Mouse (Mus musculus): ENCODE results near the gene Ptgir. TPM values are rescaled to one million over a fixed set of nuclear protein-coding genes. Genes with fewer than 3 reads are reported as not detected.

Ptgir gene
- polyA plus RNA-seq, 1 experiment, result not detected

DNA sequence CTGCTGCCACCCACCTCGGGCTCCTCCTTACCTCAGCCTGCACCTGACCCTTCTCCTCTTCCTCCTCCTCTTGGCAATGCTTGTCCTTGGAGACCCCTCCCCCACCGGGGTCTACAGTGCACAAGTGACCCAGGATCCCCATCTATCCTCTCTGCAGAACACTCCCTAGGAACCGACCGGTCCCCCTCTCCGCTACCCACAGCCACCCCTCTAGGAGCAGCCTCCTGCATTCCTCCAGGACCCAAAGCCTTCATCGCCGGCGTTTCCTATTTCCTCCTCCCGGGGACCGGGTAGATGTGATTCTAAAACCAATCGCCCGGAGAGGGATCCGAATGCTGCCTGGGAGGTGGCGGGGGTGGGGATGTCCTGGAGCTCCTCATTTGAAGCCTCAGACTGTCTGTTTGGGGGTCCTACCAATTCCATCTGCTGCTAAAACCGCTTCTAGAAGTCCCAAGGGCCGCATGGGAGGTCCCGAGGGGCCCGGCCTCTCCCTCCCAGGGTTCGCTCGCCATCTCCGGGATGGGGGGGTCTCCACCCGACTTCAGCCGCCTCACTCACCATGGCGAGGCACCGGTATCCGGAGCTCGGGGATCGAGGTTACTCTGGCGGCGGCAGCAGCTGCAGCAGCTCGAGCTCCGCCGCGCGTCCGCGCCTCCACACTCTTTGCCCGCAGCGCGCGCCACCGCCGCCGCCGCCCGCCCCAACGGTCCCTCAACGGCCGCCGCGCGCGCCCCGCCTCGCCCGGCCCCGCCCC, 17.2 kb downstream of the Ptgir start:
- H3K27me3 ChIP-seq (ENCODE audit: control insufficient read depth, insufficient read depth, low read length, poor library complexity, severe bottlenecking), result no peaks in the 10 kb centered on the region
- H3K36me3 ChIP-seq (ENCODE audit: control insufficient read depth, insufficient read depth, low read length, poor library complexity, severe bottlenecking), result no peaks in the 10 kb centered on the region; the same call in none of the 2 replicates
- H3K9me3 ChIP-seq (replicated peaks; ENCODE audit: control insufficient read depth, insufficient read depth, low read length, poor library complexity, severe bottlenecking), result no peaks in the 10 kb centered on the region
- TF ChIP-seq CTCF (IDR thresholded peaks at IDR 0.05; ENCODE audit: low read depth, low read length), result no peak
- TF ChIP-seq EP300 (IDR thresholded peaks at IDR 0.05; ENCODE audit: insufficient read depth, low read depth, low read length), result no peak
- TF ChIP-seq POLR2A (IDR thresholded peaks at IDR 0.05; ENCODE audit: insufficient read depth, low read length), result no peak
- peaks cover 4% of the 10 kb centered on the region for H3K4me1 ChIP-seq (ENCODE audit: control insufficient read depth, insufficient read depth, low read length)
- peak overlapping the region; percentile 97 for H3K9ac ChIP-seq (ENCODE audit: low read depth, poor library complexity, severe bottlenecking)
- peak overlapping the region; percentile 52 for H3K27ac ChIP-seq (ENCODE audit: insufficient read depth, low read length)
- H3K4me3 ChIP-seq (ENCODE audit: low read depth, low read length), result peak overlapping the region; percentile 94

DNA sequence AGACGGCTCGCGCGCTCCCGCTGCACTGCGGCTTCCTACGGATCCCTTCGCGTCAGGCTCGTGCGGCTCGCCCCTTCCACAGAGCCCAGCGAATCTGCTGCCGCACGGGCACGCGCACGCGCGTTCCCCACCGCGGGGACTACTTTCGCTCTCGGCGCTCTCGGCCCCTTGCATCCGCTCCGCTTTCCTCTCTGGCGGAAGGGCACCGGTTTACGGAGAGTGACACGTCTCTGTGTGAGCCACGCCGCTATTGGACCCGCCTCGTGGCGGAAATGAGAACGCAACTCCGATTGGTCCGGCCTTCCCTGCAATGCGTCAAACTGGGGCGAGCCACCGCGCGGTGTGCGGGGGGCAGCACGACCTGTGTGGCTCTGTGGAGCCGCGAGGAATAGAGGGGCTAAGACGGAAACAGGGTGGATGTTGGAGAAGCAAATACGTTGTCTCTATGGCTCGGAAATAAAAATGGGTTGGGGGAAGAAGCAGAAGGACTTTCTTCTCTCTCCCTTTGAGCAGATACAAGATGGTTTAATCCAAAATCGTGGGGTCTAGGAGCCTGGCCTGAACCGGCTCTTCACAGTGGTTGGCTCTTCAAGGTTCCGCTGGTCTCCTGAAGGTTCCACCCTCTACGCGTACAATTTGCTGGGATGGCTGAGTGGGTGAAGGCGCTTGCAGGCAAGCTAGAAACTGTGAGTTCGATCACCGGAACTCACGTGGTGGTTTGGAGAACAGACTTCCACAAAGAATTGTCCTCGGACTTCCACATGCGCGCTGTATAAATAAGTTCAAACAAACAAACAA, 17.9 kb downstream of the Ptgir start, which contains the start of gene Calm3:
Gene Calm3, minus strand, starts transcription at position 78 of the 798 bp plus-strand sequence.
- H3K27me3 ChIP-seq (ENCODE audit: control insufficient read depth, insufficient read depth, low read length, poor library complexity, severe bottlenecking), result no peaks in the 10 kb centered on the region
- H3K27ac ChIP-seq (ENCODE audit: insufficient read depth, low read length), result peak within 1 kb of the TSS; percentile 81
- peak within 1 kb of the TSS; percentile 94 for H3K4me3 ChIP-seq (ENCODE audit: low read depth, low read length)
- H3K36me3 ChIP-seq (ENCODE audit: control insufficient read depth, insufficient read depth, low read length, poor library complexity, severe bottlenecking), result no peaks in the 10 kb centered on the region; the same call in 1 of the 2 replicates
- H3K4me1 ChIP-seq (ENCODE audit: control insufficient read depth, insufficient read depth, low read length), result peaks cover 4% of the 10 kb centered on the region
- H3K9ac ChIP-seq (ENCODE audit: low read depth, poor library complexity, severe bottlenecking), result peak within 1 kb of the TSS; percentile 97
- H3K9me3 ChIP-seq (replicated peaks; ENCODE audit: control insufficient read depth, insufficient read depth, low read length, poor library complexity, severe bottlenecking), result no peaks in the 10 kb centered on the region
- TF ChIP-seq EP300 (IDR thresholded peaks at IDR 0.05; ENCODE audit: insufficient read depth, low read depth, low read length) (peak; percentile 73), CTCF (IDR thresholded peaks at IDR 0.05; ENCODE audit: low read depth, low read length) (no peak), POLR2A (IDR thresholded peaks at IDR 0.05; ENCODE audit: insufficient read depth, low read length) (peak; percentile 85)

DNA sequence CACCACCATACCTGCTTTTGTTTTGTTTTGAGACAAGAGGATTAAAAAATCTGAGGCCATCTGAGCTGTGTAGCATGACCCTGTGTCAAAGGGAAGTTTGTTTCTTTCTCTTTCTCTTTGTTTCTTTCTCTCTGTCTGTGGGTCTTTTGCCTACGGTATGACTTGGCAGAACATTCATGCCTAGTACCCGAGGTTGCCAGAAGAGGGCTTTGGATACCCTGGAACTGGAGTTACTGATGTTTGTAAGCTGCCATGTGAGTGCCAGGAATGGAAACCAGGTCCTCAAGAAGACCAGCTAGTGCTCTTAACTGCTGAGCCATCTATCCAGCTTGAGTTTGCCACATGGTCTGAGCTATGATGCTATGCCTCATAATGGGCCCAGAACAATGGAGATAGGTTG, 22.1 kb downstream of the Ptgir start:
- Histone ChIP-seq H3K27ac (ENCODE audit: insufficient read depth, low read length) (no peak overlapping the region), H3K4me1 (ENCODE audit: control insufficient read depth, insufficient read depth, low read length) (no peaks in the 10 kb centered on the region), H3K9ac (ENCODE audit: low read depth, poor library complexity, severe bottlenecking) (no peak overlapping the region), H3K9me3 (replicated peaks; ENCODE audit: control insufficient read depth, insufficient read depth, low read length, poor library complexity, severe bottlenecking) (no peaks in the 10 kb centered on the region), H3K4me3 (ENCODE audit: low read depth, low read length) (no peak overlapping the region), H3K36me3 (ENCODE audit: control insufficient read depth, insufficient read depth, low read length, poor library complexity, severe bottlenecking) (no peaks in the 10 kb centered on the region), H3K27me3 (ENCODE audit: control insufficient read depth, insufficient read depth, low read length, poor library complexity, severe bottlenecking) (no peaks in the 10 kb centered on the region)
- TF ChIP-seq POLR2A (IDR thresholded peaks at IDR 0.05; ENCODE audit: insufficient read depth, low read length) (no peak), EP300 (IDR thresholded peaks at IDR 0.05; ENCODE audit: insufficient read depth, low read depth, low read length) (no peak), CTCF (IDR thresholded peaks at IDR 0.05; ENCODE audit: low read depth, low read length) (no peak)

DNA sequence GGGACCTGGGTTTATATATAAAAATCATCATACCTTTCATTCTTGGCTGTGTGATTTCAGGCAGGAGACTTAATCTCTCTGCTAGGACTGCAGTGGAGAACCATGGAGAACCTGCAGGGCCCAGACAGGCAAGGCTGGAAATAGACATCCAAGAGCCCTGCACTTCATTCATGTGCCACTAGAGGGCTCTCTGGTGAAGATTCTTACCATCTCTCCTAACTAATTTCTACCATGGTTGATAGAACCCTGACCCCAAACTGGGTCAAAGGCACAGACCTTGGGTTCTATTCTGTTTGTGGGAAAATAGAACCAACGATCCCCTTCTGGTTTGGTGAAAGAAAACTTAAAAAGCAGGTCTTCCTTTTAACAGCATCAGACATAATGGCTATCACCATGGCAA, 24.6 kb downstream of the Ptgir start:
- Histone ChIP-seq H3K27ac (ENCODE audit: insufficient read depth, low read length) (no peak overlapping the region), H3K9me3 (replicated peaks; ENCODE audit: control insufficient read depth, insufficient read depth, low read length, poor library complexity, severe bottlenecking) (no peaks in the 10 kb centered on the region), H3K9ac (ENCODE audit: low read depth, poor library complexity, severe bottlenecking) (no peak overlapping the region), H3K4me1 (ENCODE audit: control insufficient read depth, insufficient read depth, low read length) (no peaks in the 10 kb centered on the region), H3K4me3 (ENCODE audit: low read depth, low read length) (no peak overlapping the region), H3K36me3 (ENCODE audit: control insufficient read depth, insufficient read depth, low read length, poor library complexity, severe bottlenecking) (no peaks in the 10 kb centered on the region), H3K27me3 (ENCODE audit: control insufficient read depth, insufficient read depth, low read length, poor library complexity, severe bottlenecking) (no peaks in the 10 kb centered on the region)
- TF ChIP-seq EP300 (IDR thresholded peaks at IDR 0.05; ENCODE audit: insufficient read depth, low read depth, low read length) (no peak), CTCF (IDR thresholded peaks at IDR 0.05; ENCODE audit: low read depth, low read length) (peak; percentile 48)

DNA sequence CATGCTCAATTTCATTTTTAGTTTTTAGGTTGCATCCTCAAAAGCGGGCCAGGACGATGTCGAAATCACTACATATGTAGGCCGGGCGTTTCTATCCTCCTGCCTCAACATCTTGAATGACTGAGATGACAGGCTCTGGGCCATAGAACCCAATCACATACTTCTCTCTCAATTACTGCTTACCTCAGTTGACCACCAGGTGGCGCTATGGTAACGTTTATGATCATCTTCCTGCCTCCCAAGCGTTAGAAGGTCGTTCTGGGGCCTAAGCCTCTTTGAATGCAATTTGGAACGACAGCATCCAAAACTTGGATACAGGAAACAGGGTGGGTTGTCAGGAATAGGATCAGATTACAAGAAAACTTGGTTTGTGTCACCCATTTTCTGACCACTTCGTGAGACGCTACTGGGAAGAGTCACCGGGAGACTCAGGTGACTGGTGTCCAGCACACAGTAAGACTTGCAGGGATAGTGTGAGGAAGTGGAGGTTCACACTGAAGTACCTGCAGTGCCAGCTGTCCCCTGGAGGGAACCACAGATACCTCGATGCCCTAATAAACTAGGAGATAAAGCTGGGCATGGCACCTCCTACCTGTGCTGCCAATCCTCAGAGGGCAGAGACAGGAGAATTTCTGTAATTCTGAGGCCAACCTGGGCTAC, 25.8 kb downstream of the Ptgir start:
- Histone ChIP-seq H3K27me3 (ENCODE audit: control insufficient read depth, insufficient read depth, low read length, poor library complexity, severe bottlenecking) (no peaks in the 10 kb centered on the region), H3K36me3 (ENCODE audit: control insufficient read depth, insufficient read depth, low read length, poor library complexity, severe bottlenecking) (no peaks in the 10 kb centered on the region), H3K4me3 (ENCODE audit: low read depth, low read length) (no peak overlapping the region), H3K9ac (ENCODE audit: low read depth, poor library complexity, severe bottlenecking) (no peak overlapping the region), H3K27ac (ENCODE audit: insufficient read depth, low read length) (no peak overlapping the region), H3K9me3 (replicated peaks; ENCODE audit: control insufficient read depth, insufficient read depth, low read length, poor library complexity, severe bottlenecking) (no peaks in the 10 kb centered on the region), H3K4me1 (ENCODE audit: control insufficient read depth, insufficient read depth, low read length) (no peaks in the 10 kb centered on the region)
- peak; percentile 38 for TF ChIP-seq CTCF (IDR thresholded peaks at IDR 0.05; ENCODE audit: low read depth, low read length)
- no peak for TF ChIP-seq EP300 (IDR thresholded peaks at IDR 0.05; ENCODE audit: insufficient read depth, low read depth, low read length)
